Comparison of ENCODE assay signal across 8 mouse cellular contexts in genomic region chr15:31365041-31365719, GRCm38 (mm10). TPM values are rescaled to one million over a fixed set of nuclear protein-coding genes. Genes with fewer than 3 reads are reported as not detected.
A peak's percentile ranks its signal among the peaks of the same experiment; 100 is the strongest.
DNase-seq lines count a peak whose midpoint lies in the region; ATAC-seq and TF ChIP-seq lines count a peak whose summit lies in the region.

No protein-coding gene starts in this region.

- TF ChIP-seq CTCF in heart, postnatal 0 days (IDR thresholded peaks at IDR 0.05; ENCODE audit: low read depth), result no peak

- intact Hi-C loops in heart, postnatal 25 days (cut with DNase I), result loop anchor here (2.0 kb wide), 2 partner anchors 14 to 48 kb away; no protein-coding TSS in a partner anchor

- no peaks in the 10 kb centered on the region for H3K9me3 ChIP-seq in heart, embryonic 12.5 days (replicated peaks)
- no peaks in the 10 kb centered on the region for H3K9me3 ChIP-seq in heart, postnatal 0 days (replicated peaks; ENCODE audit: control insufficient read depth, low read length)

- no peak overlapping the region for H3K27ac ChIP-seq in heart, embryonic 12.5 days (ENCODE audit: poor library complexity, severe bottlenecking)
- H3K27ac ChIP-seq in heart, postnatal 0 days (ENCODE audit: low read depth), result no peak overlapping the region
- peak overlapping the region; percentile 32; the same call in 1 of the 2 replicates for H3K27ac ChIP-seq in macrophage

- no peak for DNase-seq in heart, postnatal 25 days (ENCODE audit: low spot score)
- peak; percentile 36 for DNase-seq in ES-CJ7 (ENCODE audit: low read depth, low spot score)
- DNase-seq in heart, postnatal 0 days (ENCODE audit: low spot score), result no peak
- DNase-seq in thymus, postnatal 25 days, result no peak
- DNase-seq in layer of hippocampus, adult 11-12 months (ENCODE audit: low spot score), result no peak

- H3K27me3 ChIP-seq in heart, embryonic 12.5 days (replicated peaks), result peaks cover 38% of the 10 kb centered on the region
- 0 out of 2 replicates have a peak, but pooled peaks cover 3% of the 10 kb centered on the region for H3K27me3 ChIP-seq in heart, postnatal 0 days (ENCODE audit: control insufficient read depth, insufficient read depth, low read length)

- peaks cover 28% of the 10 kb centered on the region for H3K4me1 ChIP-seq in heart, embryonic 12.5 days (replicated peaks)
- H3K4me1 ChIP-seq in heart, postnatal 0 days (ENCODE audit: control insufficient read depth, insufficient read depth), result peaks cover 9% of the 10 kb centered on the region; the same call in 1 of the 2 replicates

- H3K36me3 ChIP-seq in heart, embryonic 12.5 days, result no peaks in the 10 kb centered on the region
- no peaks in the 10 kb centered on the region for H3K36me3 ChIP-seq in heart, postnatal 0 days (replicated peaks; ENCODE audit: control insufficient read depth, insufficient read depth, low read length)
- H3K36me3 ChIP-seq in macrophage (ENCODE audit: inconsistent target), result no peaks in the 10 kb centered on the region

- no peak for ATAC-seq in heart, embryonic 12.5 days (ENCODE audit: insufficient number of reproducible peaks, low FRiP score)
- ATAC-seq in heart, postnatal 0 days (ENCODE audit: insufficient read depth, low read depth), result no peak
- ATAC-seq in erythroid progenitor cell, adult 5-6 weeks (replicated peaks; ENCODE audit: low FRiP score, poor library complexity, severe bottlenecking), result no peak

- H3K9ac ChIP-seq in heart, embryonic 12.5 days, result peak overlapping the region; percentile 77; the same call in 1 of the 2 replicates
- peak overlapping the region; percentile 72; the same call in 1 of the 2 replicates for H3K9ac ChIP-seq in heart, postnatal 0 days (replicated peaks; ENCODE audit: low read depth, low read length)

- H3K4me2 ChIP-seq in heart, embryonic 12.5 days, result peak overlapping the region; percentile 100
- peak overlapping the region; percentile 99 for H3K4me2 ChIP-seq in heart, postnatal 0 days (ENCODE audit: low read depth, low read length)

- TF ChIP-seq EP300 in heart, postnatal 0 days (IDR thresholded peaks at IDR 0.05; ENCODE audit: low read depth), result no peak

- WGBS in heart, embryonic 12.5 days, result 26% methylated on average over 11 of the region's 11 CpGs
- 45% methylated on average over 11 of the region's 11 CpGs for WGBS in heart, postnatal 0 days
- WGBS in macrophage (ENCODE audit: missing documents), result 38% methylated on average over 11 of the region's 11 CpGs

- peaks cover 64% of the 10 kb centered on the region for H3K79me2 ChIP-seq in macrophage (ENCODE audit: inconsistent target)

- H3K4me3 ChIP-seq in heart, embryonic 12.5 days, result peak overlapping the region; percentile 80
- H3K4me3 ChIP-seq in heart, postnatal 0 days (ENCODE audit: low read depth, low read length), result peak overlapping the region; percentile 81
- peak overlapping the region; percentile 72 for H3K4me3 ChIP-seq in macrophage (ENCODE audit: inconsistent target)

RNA-seq across cellular contexts. Expression of gene Ankrd33b, which starts 2.3 kb away (rescaled TPM):
- polyA plus RNA-seq in heart, embryonic 12.5 days (2016; fragmentation: Nextera tagmentation; extraction: Ambion mirVana), result 1.7 and 2.1 TPM in 2 replicates
- total RNA-seq in heart, postnatal 25 days (2021), result 10 to 100 TPM; 22.6 to 23.2 TPM
- total RNA-seq in heart, postnatal 0 days (2014; rRNA removed; ENCODE audit: low replicate concordance), result 12.9 and 23.3 TPM in 2 replicates
- polyA plus RNA-seq in heart, postnatal 0 days (2015; fragmentation: Nextera tagmentation; extraction: Ambion mirVana), result 5.1 and 5.6 TPM in 2 replicates
- total RNA-seq in macrophage (2018; cell fraction: chromatin; rRNA removed), result 100 to 1,000 TPM in 20 of 26 experiments, 10 to 100 TPM in 6; 61.5 to 833 (median 201) TPM
- total RNA-seq in macrophage (2018; cell fraction: cytosol; rRNA removed), result 100 to 1,000 TPM in 3 of 26 experiments, 10 to 100 TPM in 23; 16.5 to 151 (median 40.9) TPM
- total RNA-seq in macrophage (2018; cell fraction: nucleus; rRNA removed), result 100 to 1,000 TPM in 19 of 26 experiments, 10 to 100 TPM in 7; 37.9 to 414 (median 149) TPM
- polyA plus RNA-seq in macrophage (2018), result 17.4 to 30.3 TPM (median 22.9 TPM) in 3 replicates
- 0.84 and 1.8 TPM in 2 replicates for total RNA-seq in erythroid progenitor cell, adult 5-6 weeks (2015; ENCODE audit: low replicate concordance)
- under 0.01 and 3.9 TPM in 2 replicates for total RNA-seq in erythroid progenitor cell, adult 5-6 weeks (2017; ENCODE audit: low replicate concordance)
